Mouse (Mus musculus) erythroblast, embryonic 14.5 days (primary cell): Measurements from ENCODE around the gene Tlx2.

ENCODE experiments used
- GATA1 ChIP-seq: IDR thresholded peaks from 2 replicates; pipeline ENCODE4 v1.6.1; 2012; ENCODE audit warnings: low read length, inconsistent platforms, mixed read lengths
- TAL1 ChIP-seq: IDR thresholded peaks from 3 replicates; pipeline ENCODE4 v1.6.1; 2012; ENCODE audit warnings: low read length, inconsistent platforms, mixed read lengths

DNA sequence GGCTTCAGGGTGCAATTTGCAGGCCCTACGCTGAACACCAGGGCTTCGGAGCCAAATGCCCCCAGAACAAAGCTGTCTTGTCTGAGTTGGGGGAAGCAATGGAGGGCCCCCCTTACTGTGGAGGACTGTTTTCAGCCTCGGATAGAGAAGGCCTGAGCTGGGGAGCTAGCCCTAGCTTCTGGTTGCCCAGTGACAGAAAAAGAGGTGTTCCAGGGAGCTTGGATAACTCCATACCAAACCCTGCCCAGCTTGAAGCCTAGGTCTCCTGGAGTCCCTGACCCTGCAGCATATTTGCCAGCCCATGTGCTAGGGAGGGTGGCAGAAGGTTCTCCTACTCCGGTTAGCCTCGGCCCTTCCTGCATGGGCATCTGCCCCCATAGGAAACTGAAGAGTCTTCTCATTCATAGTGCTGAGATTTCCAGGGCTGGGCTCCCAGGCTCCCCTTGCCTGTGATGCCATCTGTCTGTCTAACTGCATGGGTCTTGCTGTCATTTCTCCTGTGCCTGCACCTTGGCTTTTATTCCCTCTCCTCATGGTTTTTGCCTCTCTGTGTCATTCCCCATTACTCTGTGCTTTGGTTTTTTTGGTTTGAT lies 35.5 kb downstream of the Tlx2 start:
- TF ChIP-seq GATA1 (no peak), TAL1 (no peak)
